In genomic region chr14:32028681-32029091, GRCm38 (mm10) we compare ENCODE assay signal across 8 mouse cellular contexts. TPM values are rescaled to one million over a fixed set of nuclear protein-coding genes. Genes with fewer than 3 reads are reported as not detected.
DNase-seq lines count a peak whose midpoint lies in the region; ATAC-seq and TF ChIP-seq lines count a peak whose summit lies in the region.

Gene Galnt15 (plus strand): TSS chr14:32028989.

- H3K9me3 ChIP-seq in hindbrain, embryonic 10.5 days: no peaks in the 10 kb centered on the region
- no peaks in the 10 kb centered on the region for H3K9me3 ChIP-seq in hindbrain, embryonic 11.5 days (ENCODE audit: control insufficient read depth, low read length)
- H3K9me3 ChIP-seq in forebrain, embryonic 13.5 days (replicated peaks): no peaks in the 10 kb centered on the region
- H3K9me3 ChIP-seq in limb, embryonic 14.5 days (ENCODE audit: control insufficient read depth, low read length): no peaks in the 10 kb centered on the region
- H3K9me3 ChIP-seq in stomach, embryonic 15.5 days: no peaks in the 10 kb centered on the region

- no peaks in the 10 kb centered on the region for H3K36me3 ChIP-seq in hindbrain, embryonic 10.5 days
- no peaks in the 10 kb centered on the region for H3K36me3 ChIP-seq in hindbrain, embryonic 11.5 days (ENCODE audit: control insufficient read depth, insufficient read depth, low read length)
- no peaks in the 10 kb centered on the region for H3K36me3 ChIP-seq in forebrain, embryonic 13.5 days (ENCODE audit: poor library complexity, severe bottlenecking)
- no peaks in the 10 kb centered on the region for H3K36me3 ChIP-seq in limb, embryonic 14.5 days (ENCODE audit: control insufficient read depth, insufficient read depth, low read length)
- no peaks in the 10 kb centered on the region for H3K36me3 ChIP-seq in stomach, embryonic 15.5 days

- H3K4me2 ChIP-seq in hindbrain, embryonic 11.5 days (replicated peaks; ENCODE audit: low read depth, low read length): no peak within 1 kb of the TSS
- peak within 1 kb of the TSS; percentile 34 for H3K4me2 ChIP-seq in forebrain, embryonic 13.5 days
- H3K4me2 ChIP-seq in limb, embryonic 14.5 days (replicated peaks; ENCODE audit: low read depth, low read length, severe bottlenecking): peak within 1 kb of the TSS; percentile 33; the same call in 1 of the 2 replicates
- no peak within 1 kb of the TSS; the same call in 1 of the 2 replicates for H3K4me2 ChIP-seq in stomach, embryonic 15.5 days

- 0 out of 2 replicates have a peak within 1 kb of the TSS, but pooled peaks have one; percentile 1 for H3K4me3 ChIP-seq in hindbrain, embryonic 10.5 days
- H3K4me3 ChIP-seq in hindbrain, embryonic 11.5 days (ENCODE audit: low read depth, low read length): no peak within 1 kb of the TSS
- H3K4me3 ChIP-seq in forebrain, embryonic 13.5 days: no peak within 1 kb of the TSS
- 0 out of 2 replicates have a peak within 1 kb of the TSS, but pooled peaks have one; percentile 14 for H3K4me3 ChIP-seq in limb, embryonic 14.5 days (replicated peaks; ENCODE audit: low read length)
- no peak within 1 kb of the TSS for H3K4me3 ChIP-seq in stomach, embryonic 15.5 days (replicated peaks)

- no peak within 1 kb of the TSS for H3K9ac ChIP-seq in hindbrain, embryonic 11.5 days (ENCODE audit: low read depth, low read length)
- H3K9ac ChIP-seq in forebrain, embryonic 13.5 days: no peak within 1 kb of the TSS
- no peak within 1 kb of the TSS for H3K9ac ChIP-seq in limb, embryonic 14.5 days (ENCODE audit: low read depth, low read length, severe bottlenecking)
- no peak within 1 kb of the TSS for H3K9ac ChIP-seq in stomach, embryonic 15.5 days

- peaks cover 34% of the 10 kb centered on the region for H3K4me1 ChIP-seq in hindbrain, embryonic 10.5 days (replicated peaks)
- no peaks in the 10 kb centered on the region for H3K4me1 ChIP-seq in hindbrain, embryonic 11.5 days (replicated peaks; ENCODE audit: control insufficient read depth, insufficient read depth, low read length)
- H3K4me1 ChIP-seq in forebrain, embryonic 13.5 days: peaks cover 15% of the 10 kb centered on the region
- H3K4me1 ChIP-seq in limb, embryonic 14.5 days (ENCODE audit: control insufficient read depth, insufficient read depth, low read length): peaks cover 8% of the 10 kb centered on the region
- H3K4me1 ChIP-seq in stomach, embryonic 15.5 days: peaks cover 5% of the 10 kb centered on the region; the same call in 1 of the 2 replicates

- intact Hi-C loops in heart, postnatal 14 days (cut with DNase I): no loop called here

- WGBS in hindbrain, embryonic 10.5 days: 14% methylated on average over 9 of the region's 9 CpGs
- WGBS in hindbrain, embryonic 11.5 days: 11% methylated on average over 9 of the region's 9 CpGs
- 20% methylated on average over 9 of the region's 9 CpGs for WGBS in forebrain, embryonic 13.5 days
- WGBS in limb, embryonic 14.5 days: 13% methylated on average over 9 of the region's 9 CpGs
- WGBS in stomach, embryonic 15.5 days: 15% methylated on average over 9 of the region's 9 CpGs

- DNase-seq in hindbrain, embryonic 10.5 days (ENCODE audit: low spot score): peak; percentile 22
- no peak for DNase-seq in hindbrain, embryonic 11.5 days (ENCODE audit: low spot score)
- DNase-seq in brain, adult 2 months (ENCODE audit: low read depth, low spot score): peak; percentile 98
- peak; percentile 74 to 81 for DNase-seq in heart, postnatal 14 days
- DNase-seq in limb, embryonic 14.5 days (ENCODE audit: low spot score): peak; percentile 25
- DNase-seq in spleen, postnatal 4 days (ENCODE audit: low spot score in 2 of 2): no peak

- peak within 1 kb of the TSS; percentile 53 for H3K27ac ChIP-seq in hindbrain, embryonic 10.5 days
- H3K27ac ChIP-seq in hindbrain, embryonic 11.5 days (ENCODE audit: low read depth, low read length): no peak within 1 kb of the TSS
- H3K27ac ChIP-seq in forebrain, embryonic 13.5 days: peak within 1 kb of the TSS; percentile 40
- no peak within 1 kb of the TSS for H3K27ac ChIP-seq in limb, embryonic 14.5 days (replicated peaks; ENCODE audit: low read depth, low read length)
- H3K27ac ChIP-seq in stomach, embryonic 15.5 days: no peak within 1 kb of the TSS

- ATAC-seq in hindbrain, embryonic 11.5 days (ENCODE audit: low FRiP score): no peak
- peak; percentile 68 for ATAC-seq in forebrain, embryonic 13.5 days
- no peak for ATAC-seq in limb, embryonic 14.5 days (ENCODE audit: low FRiP score, low read depth)
- ATAC-seq in stomach, embryonic 15.5 days (ENCODE audit: insufficient read depth, low FRiP score, low read depth): 0 out of 2 replicates have a peak, but pooled peaks have one; percentile 13

- peaks cover 25% of the 10 kb centered on the region for H3K27me3 ChIP-seq in hindbrain, embryonic 10.5 days (ENCODE audit: insufficient read depth, poor library complexity, severe bottlenecking)
- no peaks in the 10 kb centered on the region for H3K27me3 ChIP-seq in hindbrain, embryonic 11.5 days (ENCODE audit: control insufficient read depth, insufficient read depth, low read length)
- no peaks in the 10 kb centered on the region for H3K27me3 ChIP-seq in forebrain, embryonic 13.5 days
- H3K27me3 ChIP-seq in limb, embryonic 14.5 days (ENCODE audit: control insufficient read depth, insufficient read depth, low read length): no peaks in the 10 kb centered on the region
- H3K27me3 ChIP-seq in stomach, embryonic 15.5 days (replicated peaks): 0 out of 2 replicates have a peak, but pooled peaks cover 7% of the 10 kb centered on the region

- no peak for TF ChIP-seq POLR2A in limb, embryonic 14.5 days (IDR thresholded peaks at IDR 0.05; ENCODE audit: borderline replicate concordance, extremely low read depth, insufficient read depth, insufficient read length)

RNA-seq across cellular contexts. Expression of gene Galnt15, which starts in this region (rescaled TPM):
- polyA plus RNA-seq in hindbrain, embryonic 10.5 days (2016; fragmentation: Nextera tagmentation; extraction: Ambion mirVana): 0.13 and 0.17 TPM in 2 replicates
- 0.18 and 0.23 TPM in 2 replicates for polyA plus RNA-seq in hindbrain, embryonic 11.5 days (2014; fragmentation: Nextera tagmentation; extraction: Ambion mirVana)
- 0.10 and 0.19 TPM in 2 replicates for polyA plus RNA-seq in forebrain, embryonic 13.5 days (2015; fragmentation: Nextera tagmentation; extraction: Ambion mirVana)
- 10 to 100 TPM; 12.8 to 17.8 TPM for total RNA-seq in heart, postnatal 14 days (2021)
- polyA plus RNA-seq in limb, embryonic 14.5 days (2012; rRNA removed): 0.17 and 0.19 TPM in 2 replicates
- 0.15 and 0.25 TPM in 2 replicates for polyA plus RNA-seq in limb, embryonic 14.5 days (2014; fragmentation: Nextera tagmentation; extraction: Ambion mirVana)
- polyA plus RNA-seq in stomach, embryonic 15.5 days (2015; fragmentation: Nextera tagmentation; extraction: Ambion mirVana): 0.05 and 0.10 TPM in 2 replicates

Comparison
In these comparisons a context has a peak if more than half of its experiments do, and no peak if none do; other contexts are left out.
1. Peak in DNase-seq, H3K4me3 ChIP-seq and H3K27ac ChIP-seq in hindbrain, embryonic 10.5 days; RNA of the gene not detected or under 1 TPM.
2. Peak in ATAC-seq, H3K27ac ChIP-seq and H3K4me2 ChIP-seq in forebrain, embryonic 13.5 days; RNA of the gene not detected or under 1 TPM.
3. Peak in DNase-seq, H3K4me3 ChIP-seq and H3K4me2 ChIP-seq in limb, embryonic 14.5 days; RNA of the gene not detected or under 1 TPM.
4. Peak in ATAC-seq in stomach, embryonic 15.5 days; RNA of the gene not detected or under 1 TPM.
5. DNase-seq: peak in brain, adult 2 months (single experiment) and heart, postnatal 14 days (2 of 2); none in hindbrain, embryonic 11.5 days (single experiment) and spleen, postnatal 4 days (0 of 2).